8 mouse cellular contexts compared by ENCODE assay signal in the genomic region with DNA sequence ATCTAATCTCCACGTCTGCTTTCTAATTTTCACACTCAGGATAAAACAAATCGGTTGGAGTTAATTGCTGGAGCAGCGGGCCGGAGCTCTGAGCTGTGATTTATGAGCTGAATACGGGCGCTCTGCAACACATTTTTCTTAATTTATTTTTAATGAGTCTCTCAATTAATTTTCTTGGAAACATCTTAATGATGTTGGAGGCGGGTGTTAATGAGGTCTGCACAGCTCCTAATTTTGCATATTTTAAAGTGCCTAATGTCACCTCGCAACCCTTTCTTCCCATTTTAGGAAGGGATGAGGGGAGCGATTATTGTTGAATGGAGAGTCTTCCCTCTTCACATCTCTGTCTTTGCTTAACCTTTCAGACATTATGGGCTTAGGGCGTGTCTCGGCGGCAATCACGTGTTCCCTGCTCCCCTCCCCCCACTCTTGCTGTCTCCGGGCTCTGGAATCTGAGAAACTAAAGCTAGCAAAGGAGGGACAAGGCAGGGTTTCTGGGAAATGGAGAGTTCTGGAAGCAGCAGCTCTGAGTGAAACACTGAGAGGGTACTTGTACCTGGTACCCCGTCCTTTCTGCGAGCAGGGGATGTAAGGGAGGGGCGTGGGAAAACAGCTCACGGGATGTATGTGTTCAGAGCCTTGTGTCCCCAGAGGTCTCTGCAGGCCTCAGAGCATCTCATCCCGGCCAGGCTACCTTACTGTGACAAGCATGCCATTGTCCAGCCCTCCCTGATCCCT. TPM values are rescaled to one million over a fixed set of nuclear protein-coding genes. Genes with fewer than 3 reads are reported as not detected.
A peak's percentile ranks its signal among the peaks of the same experiment; 100 is the strongest.
DNase-seq lines count a peak whose midpoint lies in the region; ATAC-seq lines count a peak whose summit lies in the region.

No protein-coding gene starts in this region.

- H3K27ac ChIP-seq in hindbrain, embryonic 13.5 days, result peak overlapping the region; percentile 84

- peaks cover 15% of the 10 kb centered on the region for H3K4me1 ChIP-seq in hindbrain, embryonic 13.5 days (replicated peaks)

- 15% methylated on average over 19 of the region's 19 CpGs for WGBS in hindbrain, embryonic 13.5 days

- no peaks in the 10 kb centered on the region for H3K9me3 ChIP-seq in hindbrain, embryonic 13.5 days

- peak overlapping the region; percentile 44 for H3K4me2 ChIP-seq in hindbrain, embryonic 13.5 days

- H3K36me3 ChIP-seq in hindbrain, embryonic 13.5 days, result no peaks in the 10 kb centered on the region

- DNase-seq in cerebellum, postnatal 10 days, result peak; percentile 84 to 85
- peak; percentile 55 for DNase-seq in right cerebral cortex, postnatal 14 days
- no peak for DNase-seq in right cerebral cortex, postnatal 25 days
- DNase-seq in lung, postnatal 14 days, result peak; percentile 27
- DNase-seq in testis, postnatal 10 days (ENCODE audit: low spot score), result peak; percentile 62

- peak overlapping the region; percentile 20 for H3K4me3 ChIP-seq in hindbrain, embryonic 13.5 days

- no peak for ATAC-seq in cerebellum, adult (ENCODE audit: insufficient number of reproducible peaks, low FRiP score, low TSS enrichment)
- ATAC-seq in hindbrain, embryonic 13.5 days (ENCODE audit: low FRiP score), result peak; percentile 78
- ATAC-seq in megakaryocyte-erythroid progenitor cell, adult 5-6 weeks (replicated peaks; ENCODE audit: low FRiP score, low TSS enrichment, poor library complexity, severe bottlenecking), result no peak

- no peaks in the 10 kb centered on the region for H3K27me3 ChIP-seq in hindbrain, embryonic 13.5 days

- no peak overlapping the region for H3K9ac ChIP-seq in hindbrain, embryonic 13.5 days

RNA-seq across cellular contexts. Expression of a gene that starts 56.8 kb away (rescaled TPM):
- 2.4 and 3.4 TPM in 2 replicates for polyA plus RNA-seq in hindbrain, embryonic 13.5 days (2015; fragmentation: Nextera tagmentation; extraction: Ambion mirVana)
- not detected in 2 replicates for total RNA-seq in megakaryocyte-erythroid progenitor cell, adult 5-6 weeks (2014; fragmentation: Nextera tagmentation)
- total RNA-seq in megakaryocyte-erythroid progenitor cell, adult 5-6 weeks (2017), result not detected in 2 replicates
